Mouse (Mus musculus) monocyte, adult 5-6 weeks (primary cell): ENCODE data around the gene Utp14b. TPM values are rescaled to one million over a fixed set of nuclear protein-coding genes. Genes with fewer than 3 reads are reported as not detected.
A peak's percentile ranks its signal among the peaks of the same experiment; 100 is the strongest.

ENCODE experiments used
- ATAC-seq: fragments of 153-309, 156-312 bp; replicated peaks from 2 replicates; pipeline ENCODE4 v1.8.0; 2017; ENCODE audit warnings: mild to moderate bottlenecking; ENCODE audit not compliant: low TSS enrichment, insufficient number of reproducible peaks, severe bottlenecking, poor library complexity, low FRiP score
- total RNA-seq: library from RNA; stranded (forward); fragments of 200-1000, 200-491, 200-594 nt; gene quantifications from 3 replicates; pipeline ENCODE4 v1.2.3, GENCODE M21; 2017

Utp14b gene
- total RNA-seq: 8.7 to 12.1 TPM (median 11.2 TPM) in 3 replicates

- ATAC-seq: peak; percentile 89
These were observed at the start of gene Utp14b, which contains the start of gene Acsl3 for GRCm38 (mm10) chr1:78657671-78658440. Gene Utp14b, plus strand, starts transcription at chr1:78658038. Gene Acsl3, plus strand, starts transcription at chr1:78657825.

- no peak for ATAC-seq
These were observed 48.5 kb upstream of the Utp14b start for GRCm38 (mm10) chr1:78609134-78609907.

GRCm38 (mm10) chr1:78611039-78611438, 46.8 kb upstream of the Utp14b start:
- no peak for ATAC-seq

GRCm38 (mm10) chr1:78612959-78613358, 44.9 kb upstream of the Utp14b start:
- ATAC-seq: no peak

- ATAC-seq: no peak
These were observed 33.5 kb upstream of the Utp14b start for GRCm38 (mm10) chr1:78624352-78624751.

- ATAC-seq: no peak
These were observed 23.4 kb upstream of the Utp14b start for GRCm38 (mm10) chr1:78634486-78634885.

- ATAC-seq: no peak
These were observed 17.0 kb upstream of the Utp14b start for GRCm38 (mm10) chr1:78640871-78641270.

- ATAC-seq: no peak
These were observed 16.0 kb upstream of the Utp14b start for GRCm38 (mm10) chr1:78641791-78642190.

- ATAC-seq: no peak
These were observed 15.6 kb upstream of the Utp14b start for GRCm38 (mm10) chr1:78642197-78642596.

- ATAC-seq: no peak
These were observed 10.4 kb upstream of the Utp14b start for GRCm38 (mm10) chr1:78647317-78647885.

- ATAC-seq: no peak
These were observed 8.4 kb upstream of the Utp14b start for GRCm38 (mm10) chr1:78649269-78650061.

- no peak for ATAC-seq
These were observed 1.4 kb upstream of the Utp14b start for GRCm38 (mm10) chr1:78656472-78656871.

- ATAC-seq: no peak
These were observed 713 bp upstream of the Utp14b start for GRCm38 (mm10) chr1:78657021-78657629.

GRCm38 (mm10) chr1:78658441-78659269, 817 bp downstream of the Utp14b start:
- ATAC-seq: no peak

GRCm38 (mm10) chr1:78659270-78659823, 1.5 kb downstream of the Utp14b start:
- ATAC-seq: no peak

GRCm38 (mm10) chr1:78664326-78664725, 6.5 kb downstream of the Utp14b start:
- no peak for ATAC-seq

- no peak for ATAC-seq
These were observed 8.2 kb downstream of the Utp14b start for GRCm38 (mm10) chr1:78665954-78666499.
